Mouse (Mus musculus) myocyte (in vitro differentiated cells): ENCODE data around the gene Gtf3c6.

Experiments used
- E2F4 ChIP-seq: IDR thresholded peaks from one replicate; pipeline ENCODE4 v1.6.1; 2011; ENCODE audit warnings: mild to moderate bottlenecking, control low read depth, moderate library complexity; ENCODE audit not compliant: insufficient read depth
- MYOD1 ChIP-seq, 3 experiments: IDR thresholded peaks; one replicate each; pipeline ENCODE4 v1.6.1; 2011; ENCODE audit warnings: control low read depth in 2 of 3, low read depth in 2 of 3, mild to moderate bottlenecking in 2 of 3, moderate library complexity in 1 of 3; ENCODE audit not compliant: insufficient read length in 2 of 3, control insufficient read depth in 1 of 3
- POLR2A ChIP-seq: IDR thresholded peaks from one replicate; pipeline ENCODE4 v1.6.1; 2011; ENCODE audit warnings: low read depth, mild to moderate bottlenecking, control low read depth, moderate library complexity; ENCODE audit not compliant: insufficient read length
- SRF ChIP-seq: IDR thresholded peaks from one replicate; pipeline ENCODE4 v1.6.1; 2011; ENCODE audit warnings: low read depth; ENCODE audit not compliant: control insufficient read depth, insufficient read length
- TCF12 ChIP-seq: IDR thresholded peaks from one replicate; pipeline ENCODE4 v1.6.1; 2011; ENCODE audit warnings: mild to moderate bottlenecking, control low read depth; ENCODE audit not compliant: poor library complexity, insufficient read depth, severe bottlenecking

- peak; percentile 69 for TF ChIP-seq POLR2A
- no peak for TF ChIP-seq MYOD1 (IDR thresholded peaks at IDR 0.05; ENCODE audit: control insufficient read depth in 1 of 3, insufficient read length in 2 of 3, low read depth in 2 of 3)
- TF ChIP-seq SRF = peak; percentile 59
- no peak for TF ChIP-seq TCF12
- no peak for TF ChIP-seq E2F4
Observed at GRCm38 (mm10) chr10:40302140-40302985, 44.5 kb upstream of the Gtf3c6 start, which contains the start of gene Amd1.
